Mouse (Mus musculus) right cerebral cortex, postnatal 10 days (tissue): ENCODE results near the gene Ccnyl1.

Experiments used
- DNase-seq, 2 experiments: peaks; one replicate each; pipeline ENCODE4 v3.0.0; 2021; ENCODE audit warnings: low spot score in 2 of 2

The Ccnyl1 gene

DNA sequence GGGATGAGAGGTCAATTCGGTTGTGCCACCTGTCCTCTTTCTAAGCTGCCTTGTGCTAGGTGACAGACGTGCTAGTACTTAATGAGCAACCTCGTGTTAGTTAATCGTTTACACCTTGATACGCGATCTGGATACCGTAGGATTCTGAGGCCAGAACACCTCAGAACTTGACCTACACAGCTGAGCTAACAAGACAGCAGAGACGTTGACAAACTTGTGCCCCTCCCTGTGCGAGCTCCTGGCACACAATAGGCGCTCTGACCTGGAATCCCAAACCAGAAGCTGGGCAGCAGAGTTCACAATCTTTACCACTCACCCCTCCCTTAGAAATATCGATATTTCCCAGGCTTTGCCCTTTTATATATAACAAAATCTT is 47.9 kb downstream of the Ccnyl1 start:
- no peak for DNase-seq

DNA sequence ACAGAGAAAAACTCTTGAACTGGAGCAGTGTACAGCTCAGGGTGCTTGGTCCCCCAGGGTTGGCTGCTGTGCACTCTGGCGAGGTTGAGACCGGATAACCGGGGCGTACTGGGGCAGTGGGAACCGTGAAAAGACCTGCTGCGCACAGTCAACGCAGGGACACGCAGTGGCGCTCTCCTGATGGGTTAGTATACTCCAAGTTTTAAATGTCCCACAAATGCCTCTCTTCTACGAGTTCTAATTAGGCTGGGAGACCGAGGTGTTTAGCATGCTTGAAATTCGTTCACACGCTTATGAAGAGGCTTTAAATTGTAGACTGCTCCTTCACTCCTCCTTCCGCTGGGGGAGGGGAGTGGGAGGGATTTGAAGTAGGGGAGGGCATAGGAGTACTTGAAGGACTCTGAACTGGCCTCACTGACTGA is 48.4 kb downstream of the Ccnyl1 start:
- DNase-seq = no peak

DNA sequence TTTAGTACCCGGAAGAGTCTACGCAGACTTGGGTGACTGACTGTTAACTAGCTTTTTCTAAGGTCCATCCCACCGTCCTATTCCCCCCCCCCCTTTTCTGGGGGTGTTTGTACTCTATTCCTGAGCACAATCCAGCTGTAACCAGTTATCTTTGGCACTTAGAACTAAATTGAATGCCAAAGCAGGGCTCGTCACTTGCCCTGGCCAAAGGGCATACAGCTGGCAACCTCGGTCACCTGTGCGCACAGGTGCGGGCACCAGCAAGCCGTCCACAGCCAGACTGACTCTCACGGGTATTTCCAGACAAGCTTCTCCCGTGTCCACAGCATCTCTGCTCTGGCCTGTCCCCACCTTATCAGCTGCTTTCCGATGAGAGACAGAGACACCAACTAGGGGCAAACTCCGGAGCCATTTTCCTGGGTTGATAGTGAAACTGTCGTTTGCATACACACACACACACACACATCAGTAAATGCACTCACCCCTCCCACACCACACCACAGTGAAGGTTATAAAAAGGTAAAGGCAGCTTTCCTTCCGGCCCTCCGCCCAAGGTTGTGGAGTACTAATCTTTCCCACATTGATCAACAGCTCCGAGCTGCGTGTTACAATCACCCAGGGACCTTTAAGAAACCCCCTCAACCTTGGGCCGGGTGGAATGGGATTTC is 52.6 kb downstream of the Ccnyl1 start:
- DNase-seq = no peak

DNA sequence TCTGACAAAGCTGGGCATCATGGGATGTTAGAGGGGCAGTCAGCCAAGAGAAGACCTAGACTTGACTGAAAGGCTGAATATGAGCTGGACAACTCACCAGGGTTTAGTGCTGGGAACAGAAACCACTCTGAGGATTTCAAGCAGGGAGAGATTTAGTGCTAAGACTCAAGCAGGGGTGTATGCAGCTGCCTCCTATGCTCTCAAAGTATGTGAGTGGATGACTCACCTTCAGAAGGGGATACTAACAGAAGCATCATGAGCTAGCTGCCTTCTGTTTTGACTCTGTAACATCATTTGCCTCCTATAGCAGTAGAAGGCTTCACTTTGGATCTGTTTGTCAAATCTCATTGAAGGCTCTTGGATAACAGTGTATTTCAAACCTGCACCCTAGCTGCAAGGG is 54.4 kb downstream of the Ccnyl1 start:
- DNase-seq = no peak

DNA sequence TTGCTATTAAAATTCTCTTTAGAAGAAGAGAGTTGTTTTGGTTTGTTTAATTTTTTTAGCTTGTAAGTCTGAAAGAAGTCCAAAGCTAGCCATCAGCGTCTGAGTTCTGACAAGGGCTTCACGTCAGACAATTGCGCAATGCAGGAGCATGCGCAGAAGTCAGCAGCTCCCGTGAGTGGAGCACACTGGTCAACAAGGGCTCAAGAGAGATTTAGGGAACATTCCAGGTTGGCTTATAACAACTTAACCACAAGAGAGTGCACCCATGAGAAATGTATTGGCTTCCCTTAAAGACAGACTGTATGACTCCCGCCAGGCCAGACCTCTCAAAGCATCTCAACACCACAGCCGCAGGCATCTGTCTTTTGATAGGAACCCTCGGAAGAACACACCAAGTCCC is 62.9 kb downstream of the Ccnyl1 start:
- no peak for DNase-seq

DNA sequence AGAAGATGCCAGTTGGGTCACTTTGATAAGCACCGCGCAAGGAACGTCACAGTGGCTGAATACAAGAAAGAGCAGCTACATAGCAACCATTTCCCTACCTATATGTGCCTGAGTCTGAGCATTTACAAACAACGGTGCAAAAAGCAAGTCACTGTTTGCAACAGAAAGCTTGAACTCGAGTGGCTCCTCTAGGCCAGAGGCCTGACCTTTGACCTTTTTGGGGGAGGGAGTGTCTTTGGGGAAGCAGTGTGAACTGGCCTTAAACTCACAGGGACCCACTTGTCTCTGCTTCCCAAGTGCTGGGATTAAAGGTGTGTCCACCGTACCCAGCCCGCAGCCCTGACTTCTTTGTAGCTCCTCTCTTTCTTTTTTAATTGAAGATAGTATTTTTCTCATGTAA is 63.4 kb downstream of the Ccnyl1 start:
- DNase-seq = no peak

DNA sequence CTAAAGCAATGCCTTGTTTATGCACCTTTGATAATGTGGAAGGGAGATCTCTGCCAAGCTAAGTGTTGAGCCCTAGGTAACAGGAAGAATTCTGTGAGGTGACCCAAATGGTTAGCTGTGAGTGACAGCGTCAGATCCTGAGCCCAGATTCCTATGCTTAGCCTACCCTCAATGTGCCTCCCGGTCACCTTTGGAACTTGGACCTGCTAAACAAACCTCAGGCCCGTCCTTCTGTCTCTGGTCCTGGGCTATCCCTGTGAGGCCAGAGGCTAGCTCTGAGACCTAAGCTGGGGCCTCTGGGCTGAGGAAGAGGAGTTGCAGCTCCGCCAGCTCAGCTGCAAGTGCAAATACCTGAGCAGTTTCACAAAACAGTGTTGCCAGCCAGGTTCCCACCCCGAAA is 64.4 kb downstream of the Ccnyl1 start:
- DNase-seq = no peak

DNA sequence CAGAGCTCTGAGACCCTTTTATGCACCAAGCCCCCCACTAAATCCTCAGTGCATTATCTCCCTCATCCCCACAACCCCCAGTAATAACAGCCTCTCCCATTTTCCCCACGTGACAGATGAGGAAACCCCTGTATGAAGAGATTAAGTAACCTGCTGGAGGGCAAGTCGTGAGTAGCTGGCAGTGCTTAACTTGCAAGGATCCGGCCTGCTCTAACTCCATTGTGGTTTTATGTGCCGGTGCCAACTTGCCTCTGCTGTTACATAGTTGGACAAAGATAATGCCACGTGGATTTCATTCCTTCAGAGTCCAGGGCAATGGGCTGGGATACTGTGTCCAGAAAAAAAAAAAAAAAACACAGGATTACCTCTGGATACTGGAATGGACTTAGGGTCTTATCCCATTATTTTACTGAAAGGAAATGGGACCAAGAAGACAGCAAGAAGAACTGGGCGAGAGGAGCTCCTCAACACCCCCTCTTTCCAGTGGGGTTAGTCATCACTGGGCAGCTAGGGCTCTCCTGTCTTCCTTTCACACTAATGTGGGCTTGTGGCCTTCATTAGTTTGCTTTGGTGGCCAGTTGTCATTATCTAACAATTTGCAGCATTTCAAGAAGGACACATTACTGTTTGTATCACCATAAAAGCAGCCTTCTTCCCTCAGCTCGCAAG is 65.8 kb downstream of the Ccnyl1 start:
- no peak for DNase-seq

DNA sequence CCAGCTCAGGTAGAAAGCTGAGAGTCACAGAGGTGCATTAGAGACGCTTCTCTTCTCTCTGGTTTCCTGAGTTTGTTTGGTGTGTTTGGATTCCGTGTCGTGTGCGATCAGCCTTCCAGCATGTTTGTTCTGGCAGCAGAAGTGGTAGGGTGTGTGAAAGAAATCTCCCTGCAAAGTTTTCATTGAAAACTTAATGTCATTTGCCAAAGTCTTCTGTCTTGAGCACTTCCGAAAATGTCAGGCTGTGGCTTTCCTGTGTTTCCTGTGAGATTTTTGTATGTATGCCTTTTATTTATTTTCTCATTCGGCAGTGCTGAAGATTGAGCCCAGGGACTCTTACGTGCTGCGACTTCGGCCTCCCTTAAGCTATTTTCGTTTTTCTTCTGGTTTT is 66.4 kb downstream of the Ccnyl1 start:
- DNase-seq = no peak

DNA sequence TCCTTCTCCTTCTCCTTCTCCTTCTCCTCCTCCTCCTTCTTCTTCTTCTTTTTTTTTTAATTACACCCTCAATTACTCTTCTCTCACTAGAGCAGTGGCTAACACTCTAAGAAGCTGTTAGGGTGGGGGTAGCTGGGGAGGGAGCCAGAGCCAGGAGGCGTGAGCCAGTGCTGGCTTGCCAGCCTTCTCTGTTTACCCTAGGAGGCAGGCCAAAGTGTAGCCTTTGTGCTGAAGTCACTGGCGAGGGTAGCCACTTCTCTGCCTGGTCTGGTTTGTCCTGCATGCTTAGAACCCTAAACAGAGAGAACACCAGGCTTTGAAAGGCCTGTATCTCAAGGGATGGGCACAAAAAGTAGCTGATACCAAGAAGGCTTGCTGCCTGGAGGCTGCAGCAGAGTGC is 67.0 kb downstream of the Ccnyl1 start:
- peak; percentile 33 to 43 for DNase-seq

DNA sequence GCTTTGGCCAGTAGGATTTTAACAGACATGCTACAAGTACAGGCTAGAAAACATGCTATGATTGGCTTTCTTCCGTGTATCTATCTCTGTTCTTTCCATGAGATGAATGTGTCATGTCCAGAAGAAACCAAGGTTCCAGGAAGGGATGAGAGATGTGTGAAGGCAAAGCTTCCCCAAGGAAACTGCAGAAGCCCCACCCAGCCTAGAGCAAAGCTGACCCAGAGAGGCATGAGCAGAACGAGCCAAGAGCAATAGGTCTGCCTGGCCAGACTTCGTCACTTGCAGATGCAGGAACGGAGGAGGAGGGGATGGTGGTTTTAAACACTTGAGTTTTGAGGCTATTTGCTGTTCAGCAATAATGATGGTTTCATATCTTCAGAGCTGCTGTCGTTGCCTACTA is 67.5 kb downstream of the Ccnyl1 start:
- DNase-seq = no peak

DNA sequence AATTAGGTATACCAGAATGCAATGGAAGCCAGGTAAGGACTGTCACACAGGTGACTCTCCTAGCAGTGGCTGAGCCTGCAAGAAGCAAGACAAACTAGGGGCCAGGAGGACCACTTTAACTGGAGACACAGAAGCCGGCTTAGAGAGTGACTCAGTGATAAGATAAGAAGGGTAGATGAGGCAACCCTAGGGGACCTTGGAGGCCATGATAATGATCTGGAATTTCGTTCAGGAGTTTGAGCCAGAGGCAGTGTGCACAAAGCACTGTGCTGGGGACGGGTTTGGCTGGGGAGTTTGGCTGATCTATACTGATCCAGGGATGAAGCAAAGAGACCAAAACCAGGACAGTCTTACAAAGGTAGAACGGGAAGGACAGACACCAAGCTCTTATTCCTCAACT is 71.4 kb downstream of the Ccnyl1 start:
- no peak for DNase-seq

DNA sequence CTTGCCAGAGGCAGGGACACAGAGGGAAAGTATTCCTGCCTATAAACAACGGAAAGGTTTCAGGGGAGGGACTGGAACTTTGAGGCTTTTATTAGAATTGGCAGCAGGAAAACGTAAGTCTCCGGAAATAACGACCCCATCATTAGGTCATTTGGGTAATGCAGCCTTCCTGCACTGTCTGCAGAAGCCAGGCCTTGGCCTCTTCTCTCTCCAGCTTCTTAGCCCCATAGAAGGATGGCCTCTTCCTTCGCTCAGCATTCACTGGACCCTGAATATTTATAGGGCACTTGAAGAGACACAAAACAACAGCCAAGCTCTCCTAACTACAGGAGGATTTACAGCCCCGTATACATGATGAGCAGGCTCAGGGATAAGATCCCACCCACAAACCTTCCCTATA is 79.9 kb downstream of the Ccnyl1 start:
- DNase-seq = no peak

DNA sequence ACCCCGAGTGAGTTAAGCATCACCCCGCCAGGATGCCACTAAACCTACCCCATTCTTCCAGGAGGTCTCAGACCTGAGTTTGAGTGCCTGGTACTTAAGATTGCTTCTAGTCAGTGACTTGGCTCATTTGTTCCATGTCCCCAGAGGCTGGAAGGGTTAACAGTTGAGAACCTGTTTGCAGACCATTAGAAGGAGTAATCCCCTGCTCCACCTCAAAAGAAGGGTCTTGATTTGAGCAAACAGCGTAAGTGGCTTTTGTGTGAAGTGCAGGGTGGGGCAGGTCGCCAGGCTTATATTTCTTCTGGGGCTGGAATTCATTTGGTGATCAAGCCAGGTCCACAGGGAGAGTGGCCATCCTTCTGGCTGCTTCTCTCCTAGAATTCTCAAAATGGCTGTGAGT is 83.0 kb downstream of the Ccnyl1 start:
- DNase-seq = no peak
